Mouse (Mus musculus) heart, embryonic 13.5 days (tissue): ENCODE measurements around the gene Pask. TPM values are rescaled to one million over a fixed set of nuclear protein-coding genes. Genes with fewer than 3 reads are reported as not detected.

Experiments
- ATAC-seq: fragments of 200-750 bp; cut with Nextera tagmentation; 2 replicates; pipeline ENCODE4 v1.8.0; 2017; ENCODE audit warnings: moderate TSS enrichment; ENCODE audit not compliant: insufficient number of reproducible peaks, low FRiP score, low TSS enrichment; ENCODE audit errors: extremely low read depth
- H3K27ac ChIP-seq: fragments of 300-500 bp; sonication (generic); replicated peaks from 2 replicates; pipeline ENCODE4 v1.5.1; 2015; ENCODE audit warnings: moderate library complexity, mild to moderate bottlenecking, inconsistent platforms
- H3K27me3 ChIP-seq: fragments of 300-500 bp; sonication (generic); replicated peaks from 2 replicates; pipeline ENCODE4 v1.6.1; 2015; ENCODE audit warnings: mild to moderate bottlenecking, inconsistent platforms
- H3K36me3 ChIP-seq: fragments of 300-500 bp; sonication (generic); 2 replicates; pipeline ENCODE4 v1.6.1; 2015; ENCODE audit warnings: mild to moderate bottlenecking, inconsistent platforms
- H3K4me1 ChIP-seq: fragments of 300-500 bp; sonication (generic); 2 replicates; pipeline ENCODE4 v1.6.1; 2015; ENCODE audit warnings: inconsistent platforms
- H3K4me2 ChIP-seq: fragments of 300-500 bp; sonication (generic); 2 replicates; pipeline ENCODE4 v1.6.1; 2015; ENCODE audit warnings: inconsistent platforms, mild to moderate bottlenecking, moderate library complexity
- H3K4me3 ChIP-seq: fragments of 300-500 bp; sonication (generic); 2 replicates; pipeline ENCODE4 v1.5.1; 2015; ENCODE audit warnings: moderate library complexity, mild to moderate bottlenecking, inconsistent platforms
- H3K9ac ChIP-seq: fragments of 300-500 bp; sonication (generic); 2 replicates; pipeline ENCODE4 v1.6.1; 2015; ENCODE audit warnings: inconsistent platforms, mild to moderate bottlenecking, moderate library complexity
- H3K9me3 ChIP-seq: fragments of 300-500 bp; sonication (generic); 2 replicates; pipeline ENCODE4 v1.6.1; 2016; ENCODE audit warnings: inconsistent platforms
- WGBS: fragments of 180-500 bp; shearing (Covaris S2); methylation state at CpG from one replicate; pipeline ENCODE4 v1.1.7; 2015; ENCODE audit warnings: mixed read lengths; 5-methylcytosine and 5-hydroxymethylcytosine counted together
- microRNA-seq: library from miRNA; unstranded; fragments of <30 nt; microRNA quantifications from one replicate; pipeline ENCODE4, GENCODE M21; 2016
- polyA plus RNA-seq: library from polyadenylated mRNA; unstranded; fragments of >200 nt; fragmentation: Nextera tagmentation; extraction: Ambion mirVana; gene quantifications from 2 replicates; pipeline ENCODE4 v1.2.1, GENCODE M21; 2015

Gene Pask
- polyA plus RNA-seq, 1 experiment from 2014 or later = 7.5 TPM

- Histone ChIP-seq H3K9me3 (no peaks in the 10 kb centered on the region), H3K27me3 (0 out of 2 replicates have a peak, but pooled peaks cover 16% of the 10 kb centered on the region), H3K4me1 (no peaks in the 10 kb centered on the region), H3K36me3 (no peaks in the 10 kb centered on the region), H3K4me2 (no peak overlapping the region), H3K4me3 (no peak overlapping the region), H3K9ac (no peak overlapping the region), H3K27ac (no peak overlapping the region)
- 67% methylated on average over 7 of the region's 7 CpGs for WGBS
- ATAC-seq = no peak
These were observed 66.2 kb downstream of the Pask start for GRCm38 (mm10) chr1:93277041-93277440.

- ATAC-seq = no peak
- Histone ChIP-seq H3K4me2 (no peak overlapping the region), H3K36me3 (no peaks in the 10 kb centered on the region), H3K9me3 (no peaks in the 10 kb centered on the region), H3K27me3 (0 out of 2 replicates have a peak, but pooled peaks cover 10% of the 10 kb centered on the region), H3K4me3 (no peak overlapping the region), H3K9ac (no peak overlapping the region), H3K27ac (no peak overlapping the region), H3K4me1 (no peaks in the 10 kb centered on the region)
- 67% methylated on average over 6 of the region's 6 CpGs for WGBS
These were observed 67.7 kb downstream of the Pask start for GRCm38 (mm10) chr1:93275561-93275960.

- Histone ChIP-seq H3K27me3 (0 out of 2 replicates have a peak, but pooled peaks cover 7% of the 10 kb centered on the region), H3K9me3 (no peaks in the 10 kb centered on the region), H3K27ac (no peak overlapping the region), H3K36me3 (peaks cover 4% of the 10 kb centered on the region; the same call in 1 of the 2 replicates), H3K4me3 (no peak overlapping the region), H3K4me1 (no peaks in the 10 kb centered on the region), H3K9ac (no peak overlapping the region), H3K4me2 (no peak overlapping the region)
- 2% methylated on average over 16 of the region's 16 CpGs for WGBS
- ATAC-seq = no peak
These were observed 70.9 kb downstream of the Pask start for GRCm38 (mm10) chr1:93272409-93272821.

- Histone ChIP-seq H3K27ac (no peak overlapping the region), H3K4me1 (no peaks in the 10 kb centered on the region), H3K9ac (no peak overlapping the region), H3K4me3 (no peak overlapping the region), H3K36me3 (peaks cover 4% of the 10 kb centered on the region; the same call in 1 of the 2 replicates), H3K9me3 (no peaks in the 10 kb centered on the region), H3K27me3 (0 out of 2 replicates have a peak, but pooled peaks cover 5% of the 10 kb centered on the region), H3K4me2 (no peak overlapping the region)
- ATAC-seq = no peak
- 73% methylated on average over 5 of the region's 6 CpGs for WGBS
These were observed 71.5 kb downstream of the Pask start for GRCm38 (mm10) chr1:93271751-93272150.

- Histone ChIP-seq H3K27me3 (no peaks in the 10 kb centered on the region), H3K27ac (no peak overlapping the region), H3K4me3 (no peak overlapping the region), H3K4me1 (no peaks in the 10 kb centered on the region), H3K9me3 (no peaks in the 10 kb centered on the region), H3K4me2 (no peak overlapping the region), H3K36me3 (peaks cover 4% of the 10 kb centered on the region; the same call in 1 of the 2 replicates), H3K9ac (no peak overlapping the region)
- 59% methylated on average over 3 of the region's 3 CpGs for WGBS
- ATAC-seq = no peak
These were observed 72.6 kb downstream of the Pask start for GRCm38 (mm10) chr1:93270516-93271240.

- WGBS = 73% methylated on average over 2 of the region's 2 CpGs
- H3K4me3 ChIP-seq = no peak overlapping the region
- H3K9me3 ChIP-seq = no peaks in the 10 kb centered on the region
- H3K27me3 ChIP-seq = no peaks in the 10 kb centered on the region
- H3K36me3 ChIP-seq = peaks cover 4% of the 10 kb centered on the region; the same call in 1 of the 2 replicates
- no peaks in the 10 kb centered on the region for H3K4me1 ChIP-seq
- ATAC-seq = no peak
- H3K4me2 ChIP-seq = no peak overlapping the region
- H3K9ac ChIP-seq = no peak overlapping the region
- H3K27ac ChIP-seq = no peak overlapping the region
These were observed 75.0 kb downstream of the Pask start for GRCm38 (mm10) chr1:93268246-93268645.

- Histone ChIP-seq H3K9ac (no peak overlapping the region), H3K4me1 (no peaks in the 10 kb centered on the region), H3K36me3 (peaks cover 4% of the 10 kb centered on the region; the same call in 1 of the 2 replicates), H3K9me3 (no peaks in the 10 kb centered on the region), H3K4me2 (no peak overlapping the region), H3K4me3 (no peak overlapping the region), H3K27me3 (no peaks in the 10 kb centered on the region), H3K27ac (no peak overlapping the region)
- ATAC-seq = no peak
- 35% methylated on average over 3 of the region's 3 CpGs for WGBS
These were observed 76.1 kb downstream of the Pask start for GRCm38 (mm10) chr1:93267207-93267606.

Small RNAs within 50 kb of the gene (microRNA-seq; reads per million reads assigned to microRNA genes)
- gene Mir6345 (not detected), gene Mir6901 (not detected), gene Mir6902 (not detected)

Other genes starting within 250 kb of the Pask start
- gene Kif1a, start 241.5 kb downstream of the Pask start, polyA plus RNA-seq = 9.7 and 10.8 TPM in 2 replicates
- 0.27 TPM in 1 of 2 replicates, not detected in the other for gene Agxt, start 208.2 kb downstream of the Pask start, polyA plus RNA-seq
- gene 2310007B03Rik, start 182.5 kb downstream of the Pask start, polyA plus RNA-seq = 0.12 and 0.24 TPM in 2 replicates
- gene Crocc2, start 174.8 kb downstream of the Pask start, polyA plus RNA-seq = 0.17 and 0.31 TPM in 2 replicates
- gene Sned1, start 107.6 kb downstream of the Pask start, polyA plus RNA-seq = 3.8 and 5.0 TPM in 2 replicates
- 19.9 and 21.8 TPM in 2 replicates for gene Mterf4, start 37.6 kb downstream of the Pask start, polyA plus RNA-seq
- 49.2 and 51.8 TPM in 2 replicates for gene Ppp1r7, start 628 bp downstream of the Pask start, polyA plus RNA-seq
- 0.60 and 0.75 TPM in 2 replicates for gene Ano7, start 30.4 kb upstream of the Pask start, polyA plus RNA-seq
- gene Hdlbp, start 135.3 kb upstream of the Pask start, polyA plus RNA-seq = 143 and 152 TPM in 2 replicates
- gene Farp2, start 168.6 kb upstream of the Pask start, polyA plus RNA-seq = 3.3 and 3.7 TPM in 2 replicates